Mouse (Mus musculus) forebrain, embryonic 10.5 days (tissue): ENCODE measurements at regions not wholly inside any gene's neighbourhood (a gene's known extent, or its start where the extent isn't known, plus 50 kb on each side); places are given as distances from the start of the nearest gene placed in this dataset.

Experiments used
- DNase-seq: peaks from one replicate; pipeline ENCODE4 v3.0.0-alpha.2; 2017; ENCODE audit warnings: low spot score; ENCODE audit errors: extremely low spot score
- H3K27ac ChIP-seq: fragments of 300-500 bp; sonication (generic); 2 replicates; pipeline ENCODE4 v1.5.1; 2016; ENCODE audit warnings: mild to moderate bottlenecking
- H3K27me3 ChIP-seq: fragments of 300-500 bp; sonication (generic); 2 replicates; pipeline ENCODE4 v1.6.1; 2016; ENCODE audit warnings: mild to moderate bottlenecking; ENCODE audit not compliant: poor library complexity, severe bottlenecking
- H3K36me3 ChIP-seq: fragments of 300-500 bp; sonication (generic); replicated peaks from 2 replicates; pipeline ENCODE4 v1.6.1; 2016; ENCODE audit warnings: mild to moderate bottlenecking, moderate library complexity
- H3K4me1 ChIP-seq: fragments of 300-500 bp; sonication (generic); 2 replicates; pipeline ENCODE4 v1.6.1; 2016
- H3K4me3 ChIP-seq: fragments of 300-500 bp; sonication (generic); 2 replicates; pipeline ENCODE4 v1.5.1; 2016; ENCODE audit warnings: mild to moderate bottlenecking, moderate library complexity
- H3K9me3 ChIP-seq: fragments of 300-500 bp; sonication (generic); 2 replicates; pipeline ENCODE4 v1.6.1; 2016; ENCODE audit warnings: mild to moderate bottlenecking, moderate library complexity
- WGBS: fragments of 180-500 bp; shearing (Covaris S2); methylation state at CpG from one replicate; pipeline ENCODE4 v1.1.7; 2016; 5-methylcytosine and 5-hydroxymethylcytosine counted together

DNA sequence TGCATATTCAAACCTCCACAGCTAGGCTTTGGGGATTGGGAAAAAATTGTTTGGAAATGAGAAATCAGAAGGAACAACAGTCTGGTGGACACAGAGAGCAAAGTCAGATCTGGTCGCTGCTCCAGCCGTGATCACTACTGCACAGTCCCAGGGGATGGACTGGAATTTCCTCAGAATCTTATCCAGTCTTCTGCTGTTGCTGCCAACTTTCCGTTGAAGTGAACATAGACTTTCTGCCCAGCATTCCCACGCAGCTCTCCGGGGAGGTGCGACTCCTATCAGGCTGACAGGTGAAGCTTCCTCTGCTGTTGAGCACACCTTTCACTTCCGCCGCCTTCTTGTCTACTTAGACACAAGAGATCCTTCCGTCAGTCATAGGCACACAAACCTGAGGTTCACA, 234.7 kb upstream of the Hes1 start:
- Histone ChIP-seq H3K9me3 (peaks cover 8% of the 10 kb centered on the region; the same call in 1 of the 2 replicates), H3K4me1 (peaks cover 37% of the 10 kb centered on the region), H3K27me3 (peaks cover 7% of the 10 kb centered on the region; the same call in 1 of the 2 replicates), H3K4me3 (no peak overlapping the region), H3K27ac (no peak overlapping the region), H3K36me3 (peaks cover 3% of the 10 kb centered on the region; the same call in 1 of the 2 replicates)
- WGBS: 94% methylated on average over 9 of the region's 9 CpGs
- no peak for DNase-seq

DNA sequence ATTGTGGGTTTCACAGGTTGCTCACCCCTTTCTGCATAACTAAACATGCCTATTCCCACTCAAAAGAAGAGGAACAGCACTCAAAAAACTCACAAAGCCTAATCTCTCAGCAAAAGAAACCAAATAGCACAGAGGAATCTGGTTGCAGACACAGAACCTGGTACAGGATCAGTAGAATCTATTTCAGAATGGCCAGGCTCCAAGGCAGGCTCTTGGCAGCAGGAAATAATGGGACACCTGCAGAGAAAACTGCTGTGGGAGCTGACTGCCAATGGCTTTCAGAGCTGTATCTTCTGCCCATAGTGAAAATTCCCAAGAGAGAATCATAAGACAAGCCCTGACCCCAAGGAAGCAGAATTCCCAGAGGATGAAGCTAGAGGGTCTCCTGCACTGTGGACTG, 234.1 kb upstream of the Hes1 start:
- Histone ChIP-seq H3K27ac (no peak overlapping the region), H3K36me3 (peaks cover 3% of the 10 kb centered on the region; the same call in 1 of the 2 replicates), H3K9me3 (peaks cover 8% of the 10 kb centered on the region; the same call in 1 of the 2 replicates), H3K4me1 (peaks cover 44% of the 10 kb centered on the region), H3K27me3 (peaks cover 7% of the 10 kb centered on the region; the same call in 1 of the 2 replicates), H3K4me3 (no peak overlapping the region)
- DNase-seq: no peak

DNA sequence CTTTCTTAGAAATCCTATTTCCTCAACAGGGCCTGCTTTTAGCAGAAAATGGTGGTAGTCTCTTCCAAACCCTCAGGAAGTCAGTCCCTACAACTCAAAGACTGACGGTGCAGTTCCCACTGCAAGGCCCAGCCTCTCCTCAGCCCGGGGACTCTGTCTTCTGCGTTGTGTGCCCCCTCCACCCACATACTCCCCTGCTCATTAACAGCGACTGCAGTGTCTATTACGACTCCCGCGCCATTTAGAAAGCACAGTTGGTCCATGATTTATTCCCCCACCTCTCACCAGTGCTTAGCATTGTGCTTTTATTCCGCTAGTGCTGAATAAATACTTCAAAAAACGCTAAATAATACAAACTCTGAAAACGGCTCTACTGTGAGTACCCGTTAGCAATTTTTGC, 230.9 kb upstream of the Hes1 start:
- 74% methylated on average over 11 of the region's 11 CpGs for WGBS
- DNase-seq: no peak
- Histone ChIP-seq H3K4me3 (no peak overlapping the region), H3K27me3 (peaks cover 27% of the 10 kb centered on the region), H3K27ac (0 out of 2 replicates have a peak overlapping the region, but pooled peaks have one; percentile 59), H3K9me3 (0 out of 2 replicates have a peak, but pooled peaks cover under 1% of the 10 kb centered on the region), H3K36me3 (no peaks in the 10 kb centered on the region), H3K4me1 (peaks cover 67% of the 10 kb centered on the region)

DNA sequence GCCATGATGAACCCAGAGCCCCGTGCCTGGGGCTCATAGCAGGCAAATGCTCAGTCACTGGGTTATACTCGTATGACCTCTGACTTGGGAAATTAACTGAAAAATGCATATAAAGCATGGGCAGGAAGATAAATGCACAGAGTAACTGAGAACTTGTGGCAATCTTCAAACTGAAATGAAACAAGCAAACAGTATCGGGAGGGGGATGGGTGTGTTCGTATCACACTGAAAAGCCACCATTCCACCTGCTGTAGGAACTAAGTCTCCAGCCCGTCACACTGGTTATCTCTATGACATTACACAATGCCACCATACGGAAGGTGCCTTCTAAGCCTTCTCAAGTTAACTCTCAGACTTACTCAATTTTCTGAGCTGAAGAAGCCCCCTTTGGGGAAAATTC, 230.3 kb upstream of the Hes1 start:
- Histone ChIP-seq H3K4me3 (no peak overlapping the region), H3K9me3 (no peaks in the 10 kb centered on the region), H3K27me3 (peaks cover 33% of the 10 kb centered on the region), H3K27ac (peak overlapping the region; percentile 44; the same call in 1 of the 2 replicates), H3K4me1 (peaks cover 72% of the 10 kb centered on the region), H3K36me3 (no peaks in the 10 kb centered on the region)
- 75% methylated on average over 6 of the region's 6 CpGs for WGBS
- DNase-seq: no peak

DNA sequence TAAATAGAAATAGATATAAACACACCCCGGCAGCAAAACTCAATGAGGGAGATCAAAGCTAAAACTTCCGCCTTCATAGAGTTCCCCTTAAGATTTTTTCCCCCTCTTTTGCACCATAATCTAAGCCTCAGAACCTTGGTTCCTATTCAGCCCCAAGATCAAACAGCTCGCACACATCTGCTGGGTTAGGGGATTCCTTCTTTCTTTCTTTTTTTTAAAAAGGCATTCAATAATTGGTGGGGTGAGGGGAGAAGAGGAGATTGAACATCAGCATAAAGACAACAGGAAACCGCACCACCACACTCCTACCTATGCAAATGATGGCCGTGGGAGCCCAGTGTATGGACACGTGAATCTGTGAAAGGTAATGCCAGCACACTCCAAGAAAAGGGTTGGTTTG, 229.5 kb upstream of the Hes1 start:
- no peaks in the 10 kb centered on the region for H3K9me3 ChIP-seq
- WGBS: 44% methylated on average over 6 of the region's 6 CpGs
- peaks cover 80% of the 10 kb centered on the region for H3K4me1 ChIP-seq
- peak overlapping the region; percentile 44; the same call in 1 of the 2 replicates for H3K27ac ChIP-seq
- DNase-seq: no peak
- H3K36me3 ChIP-seq: no peaks in the 10 kb centered on the region
- peaks cover 40% of the 10 kb centered on the region for H3K27me3 ChIP-seq
- H3K4me3 ChIP-seq: no peak overlapping the region

DNA sequence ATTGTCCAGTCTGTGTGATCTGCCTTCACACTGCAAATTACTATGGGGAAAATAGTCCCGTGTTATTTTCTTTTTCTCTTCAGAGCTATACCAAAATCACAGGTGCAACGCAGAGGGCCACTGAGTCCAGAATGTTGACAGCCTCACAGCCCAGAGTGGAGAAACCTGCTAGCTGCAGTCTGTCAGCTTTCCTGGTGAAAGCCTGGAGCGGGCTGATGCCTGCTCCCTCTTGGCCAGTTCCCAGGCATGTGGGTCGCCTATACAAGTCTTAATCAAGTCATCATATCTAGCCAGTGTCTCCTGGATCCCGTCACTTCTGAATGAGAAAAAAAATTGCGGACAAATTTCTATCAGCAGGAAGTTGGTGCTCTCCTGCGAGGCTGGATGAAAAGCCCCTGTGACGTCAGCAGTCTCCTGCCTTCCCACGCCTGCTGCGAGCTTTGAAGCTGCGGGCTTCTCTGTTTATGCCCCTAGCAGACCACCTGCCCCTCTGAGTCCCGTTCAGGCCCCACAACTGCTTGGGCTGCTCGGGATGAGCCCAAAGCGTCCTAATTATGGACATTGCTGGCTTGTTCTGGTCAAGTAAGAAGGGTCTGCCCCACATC, 227.1 kb upstream of the Hes1 start:
- Histone ChIP-seq H3K27me3 (peaks cover 57% of the 10 kb centered on the region), H3K9me3 (no peaks in the 10 kb centered on the region), H3K36me3 (no peaks in the 10 kb centered on the region), H3K4me3 (peak overlapping the region; percentile 41), H3K4me1 (peaks cover 82% of the 10 kb centered on the region), H3K27ac (peak overlapping the region; percentile 85)
- 8% methylated on average over 14 of the region's 14 CpGs for WGBS
- DNase-seq: peak; percentile 64

DNA sequence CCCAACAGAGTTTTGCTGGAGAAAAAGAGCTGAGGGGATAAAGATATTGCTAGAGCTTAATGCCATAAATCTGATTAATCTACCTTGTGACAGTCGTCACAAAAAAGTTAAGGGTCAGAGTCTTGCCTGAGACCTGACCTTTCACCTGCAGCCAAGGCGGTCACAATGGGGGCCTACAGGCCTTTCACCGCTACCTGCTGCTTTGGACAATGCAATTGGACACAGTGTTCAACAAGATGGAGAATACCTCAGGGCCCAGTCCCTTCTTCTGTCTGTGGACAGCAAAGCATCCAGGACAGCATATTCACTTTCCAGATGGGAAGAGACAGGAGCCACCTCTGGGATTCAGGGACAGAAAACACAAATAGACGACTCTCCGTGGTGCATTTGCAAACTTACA, 226.3 kb upstream of the Hes1 start:
- no peaks in the 10 kb centered on the region for H3K36me3 ChIP-seq
- H3K4me1 ChIP-seq: peaks cover 79% of the 10 kb centered on the region
- WGBS: 32% methylated on average over 5 of the region's 5 CpGs
- H3K27me3 ChIP-seq: peaks cover 65% of the 10 kb centered on the region
- H3K4me3 ChIP-seq: no peak overlapping the region
- DNase-seq: no peak
- H3K27ac ChIP-seq: peak overlapping the region; percentile 44; the same call in 1 of the 2 replicates
- no peaks in the 10 kb centered on the region for H3K9me3 ChIP-seq

DNA sequence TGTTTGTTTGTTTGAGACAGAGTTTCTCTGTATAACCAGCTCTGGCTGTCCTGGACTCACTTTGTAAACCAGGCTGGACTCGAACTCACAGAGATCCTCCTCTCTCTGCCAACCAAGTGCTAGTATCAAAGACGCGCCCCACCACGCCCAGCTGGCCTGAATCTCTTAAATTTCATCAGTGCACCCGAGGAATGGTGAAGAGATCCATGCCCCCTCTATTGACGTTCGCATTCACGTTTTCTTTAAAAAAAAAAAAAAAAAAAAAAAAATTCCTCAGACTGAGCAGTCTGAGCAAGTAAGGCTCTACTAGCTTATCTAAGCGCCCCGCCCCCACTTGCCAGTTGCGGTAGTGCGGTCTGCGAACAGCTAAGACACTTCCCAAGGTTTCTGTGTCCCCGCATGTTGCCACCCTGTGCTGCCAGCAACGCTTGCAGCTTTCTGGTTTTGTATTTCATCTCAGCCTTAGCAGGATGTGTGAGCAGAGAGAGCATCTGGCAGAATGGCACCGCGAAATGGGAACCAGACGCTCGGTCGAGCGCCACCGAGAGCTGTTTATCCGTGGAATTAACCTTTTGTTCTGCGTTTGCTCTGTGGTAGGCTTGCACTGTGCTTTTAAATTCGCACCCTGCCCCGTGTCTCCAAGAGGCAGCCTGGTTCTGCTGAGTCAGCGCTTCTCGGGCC, 225.1 kb upstream of the Hes1 start:
- Histone ChIP-seq H3K36me3 (no peaks in the 10 kb centered on the region), H3K4me3 (peak overlapping the region; percentile 43), H3K27ac (peak overlapping the region; percentile 79), H3K27me3 (peaks cover 76% of the 10 kb centered on the region), H3K4me1 (peaks cover 69% of the 10 kb centered on the region), H3K9me3 (no peaks in the 10 kb centered on the region)
- 7% methylated on average over 28 of the region's 28 CpGs for WGBS
- DNase-seq: peak; percentile 70

DNA sequence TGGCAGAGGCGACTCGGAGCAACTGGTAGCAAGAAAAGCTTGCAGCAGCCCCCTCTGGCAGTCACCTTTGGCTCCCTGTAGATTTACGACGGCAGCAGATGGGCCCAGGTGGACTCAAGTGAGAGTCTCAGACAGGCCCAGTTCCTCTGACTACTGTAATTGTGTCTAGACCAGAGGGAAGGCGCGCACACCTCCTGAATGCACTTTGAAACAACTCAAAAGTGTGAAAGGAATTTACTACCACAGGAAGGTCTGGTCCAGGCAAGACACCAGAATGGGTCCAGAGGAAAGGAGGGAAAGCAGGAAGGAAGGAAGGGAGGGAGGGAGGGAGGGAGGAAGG, 224.6 kb upstream of the Hes1 start:
- peaks cover 69% of the 10 kb centered on the region for H3K4me1 ChIP-seq
- WGBS: 16% methylated on average over 6 of the region's 6 CpGs
- no peak for DNase-seq
- peak overlapping the region; percentile 79 for H3K27ac ChIP-seq
- H3K9me3 ChIP-seq: no peaks in the 10 kb centered on the region
- peaks cover 81% of the 10 kb centered on the region for H3K27me3 ChIP-seq
- no peaks in the 10 kb centered on the region for H3K36me3 ChIP-seq
- peak overlapping the region; percentile 43 for H3K4me3 ChIP-seq

DNA sequence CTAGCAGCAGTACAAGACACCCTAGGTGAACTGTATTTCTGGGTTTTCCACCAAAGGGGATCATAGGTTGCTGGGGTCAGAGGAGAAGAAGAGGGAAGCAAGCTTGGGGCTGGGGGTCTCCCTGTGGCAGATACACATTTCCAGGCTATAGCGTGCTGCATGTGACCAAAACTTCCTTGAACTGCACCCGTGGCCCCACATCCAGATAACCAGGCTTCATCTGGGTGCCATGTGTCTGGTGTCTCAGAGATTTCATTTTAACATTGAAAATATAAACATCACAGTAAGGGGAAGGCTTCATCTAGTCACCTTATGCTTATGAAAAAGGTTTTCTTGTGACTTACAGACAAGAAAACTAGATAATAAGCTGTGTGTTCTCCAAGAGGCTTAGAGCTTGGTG, 223.8 kb upstream of the Hes1 start:
- no peak overlapping the region for H3K4me3 ChIP-seq
- H3K4me1 ChIP-seq: peaks cover 69% of the 10 kb centered on the region
- WGBS: 82% methylated on average over 2 of the region's 2 CpGs
- no peak for DNase-seq
- no peaks in the 10 kb centered on the region for H3K9me3 ChIP-seq
- H3K36me3 ChIP-seq: no peaks in the 10 kb centered on the region
- peaks cover 86% of the 10 kb centered on the region for H3K27me3 ChIP-seq
- 0 out of 2 replicates have a peak overlapping the region, but pooled peaks have one; percentile 5 for H3K27ac ChIP-seq

DNA sequence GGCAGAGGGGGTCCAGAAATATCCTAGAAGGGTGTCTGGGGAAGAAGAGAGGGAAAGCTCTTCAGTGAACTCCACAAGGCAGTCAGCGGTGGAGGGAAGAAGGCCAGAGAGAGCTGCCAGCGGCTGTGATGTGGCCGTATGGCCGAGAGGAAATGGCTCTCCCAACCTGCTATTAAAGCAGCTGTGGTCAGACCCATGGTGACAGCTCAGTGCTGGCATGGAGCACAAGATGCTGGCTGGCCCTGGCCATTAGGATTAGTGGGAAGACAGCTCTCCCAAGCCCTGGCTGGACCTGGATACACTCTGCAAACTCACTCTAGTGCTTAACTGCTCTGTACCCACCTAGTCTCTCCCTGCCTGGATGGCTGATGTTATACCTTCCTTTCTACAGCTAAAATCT, 223.1 kb upstream of the Hes1 start:
- Histone ChIP-seq H3K9me3 (no peaks in the 10 kb centered on the region), H3K4me3 (no peak overlapping the region), H3K36me3 (no peaks in the 10 kb centered on the region), H3K27ac (peak overlapping the region; percentile 44; the same call in 1 of the 2 replicates), H3K27me3 (peaks cover 85% of the 10 kb centered on the region), H3K4me1 (peaks cover 65% of the 10 kb centered on the region)
- WGBS: 66% methylated on average over 4 of the region's 4 CpGs
- DNase-seq: no peak

DNA sequence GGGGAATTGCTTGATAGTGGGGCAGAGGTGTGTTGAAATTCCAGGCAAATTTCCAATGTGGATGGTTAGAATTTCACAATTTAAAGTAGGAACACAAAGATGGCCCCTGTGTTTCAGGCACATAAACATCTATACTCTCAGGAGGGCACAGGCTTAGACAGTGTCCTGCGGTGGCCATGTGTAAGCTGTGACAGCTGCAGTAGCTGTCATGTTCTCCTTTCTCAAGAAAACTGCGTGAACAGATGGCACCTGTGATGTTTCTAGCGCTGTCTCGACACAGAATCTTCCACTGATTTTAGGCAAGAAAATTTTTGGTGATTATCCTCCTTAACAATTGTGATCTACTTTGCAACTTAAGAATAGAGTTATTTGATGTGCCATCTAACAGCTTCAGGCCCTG, 222.1 kb upstream of the Hes1 start:
- no peaks in the 10 kb centered on the region for H3K9me3 ChIP-seq
- 92% methylated on average over 4 of the region's 4 CpGs for WGBS
- H3K27me3 ChIP-seq: peaks cover 90% of the 10 kb centered on the region
- no peaks in the 10 kb centered on the region for H3K36me3 ChIP-seq
- H3K27ac ChIP-seq: no peak overlapping the region
- H3K4me1 ChIP-seq: peaks cover 59% of the 10 kb centered on the region
- DNase-seq: no peak
- no peak overlapping the region for H3K4me3 ChIP-seq

DNA sequence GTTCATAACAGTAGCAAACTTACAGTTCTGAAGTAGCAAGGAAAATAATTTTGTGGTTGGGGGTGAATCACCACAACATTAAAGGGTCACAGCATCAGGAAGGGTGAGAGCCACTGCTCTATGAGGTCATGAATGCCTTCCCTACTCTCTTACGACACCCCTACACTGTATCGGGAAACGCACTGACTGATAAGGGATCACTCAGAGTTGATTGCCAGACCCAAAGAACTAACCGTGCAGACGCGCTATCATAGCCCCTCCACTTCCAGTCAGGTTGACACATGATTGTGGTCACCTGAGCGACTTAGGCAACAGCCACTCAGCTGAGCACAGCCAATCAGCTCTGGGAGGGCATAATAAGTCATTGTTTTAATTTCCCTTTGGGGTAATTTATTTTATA, 220.7 kb upstream of the Hes1 start:
- Histone ChIP-seq H3K4me1 (peaks cover 50% of the 10 kb centered on the region), H3K36me3 (no peaks in the 10 kb centered on the region), H3K27me3 (peaks cover 92% of the 10 kb centered on the region), H3K27ac (no peak overlapping the region), H3K4me3 (no peak overlapping the region), H3K9me3 (no peaks in the 10 kb centered on the region)
- WGBS: 88% methylated on average over 7 of the region's 7 CpGs
- no peak for DNase-seq
